Mouse (Mus musculus) heart, embryonic 10.5 days (tissue): Measurements from ENCODE around the gene Ufsp1. TPM values are rescaled to one million over a fixed set of nuclear protein-coding genes. Genes with fewer than 3 reads are reported as not detected.
A peak's percentile ranks its signal among the peaks of the same experiment; 100 is the strongest.

Experiments
- DNase-seq: peaks from one replicate; pipeline ENCODE4 v3.0.0-alpha.2; 2017; ENCODE audit warnings: low spot score
- H3K27ac ChIP-seq: fragments of 300-500 bp; sonication (generic); 2 replicates; pipeline ENCODE4 v1.5.1; 2016; ENCODE audit warnings: mild to moderate bottlenecking
- H3K27me3 ChIP-seq: fragments of 300-500 bp; sonication (generic); 2 replicates; pipeline ENCODE4 v1.6.1; 2016; ENCODE audit warnings: mild to moderate bottlenecking; ENCODE audit not compliant: poor library complexity, insufficient read depth, severe bottlenecking
- H3K36me3 ChIP-seq: fragments of 300-500 bp; sonication (generic); 2 replicates; pipeline ENCODE4 v1.6.1; 2016; ENCODE audit warnings: mild to moderate bottlenecking, moderate library complexity
- H3K4me1 ChIP-seq: fragments of 300-500 bp; sonication (generic); 2 replicates; pipeline ENCODE4 v1.6.1; 2016; ENCODE audit warnings: mild to moderate bottlenecking
- H3K4me3 ChIP-seq: fragments of 300-500 bp; sonication (generic); 2 replicates; pipeline ENCODE4 v1.5.1; 2016; ENCODE audit warnings: mild to moderate bottlenecking, moderate library complexity
- H3K9me3 ChIP-seq: fragments of 300-500 bp; sonication (generic); 2 replicates; pipeline ENCODE4 v1.6.1; 2016; ENCODE audit warnings: mild to moderate bottlenecking, moderate library complexity
- WGBS: fragments of 180-500 bp; shearing (Covaris S2); methylation state at CpG from one replicate; pipeline ENCODE4 v1.1.7; 2016; 5-methylcytosine and 5-hydroxymethylcytosine counted together
- polyA plus RNA-seq: library from polyadenylated mRNA; unstranded; fragments of >200 nt; fragmentation: Nextera tagmentation; extraction: Ambion mirVana; gene quantifications from 2 replicates; pipeline ENCODE4 v1.2.1, GENCODE M21; 2016

Ufsp1 gene
- polyA plus RNA-seq, 1 experiment from 2014 or later = 12.3 TPM

DNA sequence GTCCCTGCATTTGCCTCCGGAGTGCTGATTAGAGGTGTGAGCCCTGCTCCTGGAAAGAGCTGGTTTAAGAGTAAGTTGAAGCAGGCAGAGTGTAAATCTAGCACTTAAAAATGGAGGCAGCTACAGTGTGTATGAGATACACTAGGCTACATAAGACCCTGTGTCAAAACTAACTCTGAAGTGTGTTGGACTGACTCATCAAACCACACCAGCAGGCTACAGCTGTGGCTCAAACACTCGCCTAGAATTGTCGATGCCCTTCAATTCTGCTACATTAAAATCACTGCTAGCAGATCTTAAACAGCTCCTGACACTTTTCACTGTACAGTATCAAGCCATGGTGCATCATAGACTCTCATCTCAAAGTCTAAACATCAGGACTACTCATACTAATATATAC is 9.7 kb downstream of the Ufsp1 start:
- peaks cover 31% of the 10 kb centered on the region for H3K4me1 ChIP-seq
- 71% methylated on average over 3 of the region's 3 CpGs for WGBS
- H3K4me3 ChIP-seq = 0 out of 2 replicates have a peak overlapping the region, but pooled peaks have one; percentile 12
- no peaks in the 10 kb centered on the region for H3K27me3 ChIP-seq
- no peaks in the 10 kb centered on the region for H3K9me3 ChIP-seq
- 0 out of 2 replicates have a peak overlapping the region, but pooled peaks have one; percentile 32 for H3K27ac ChIP-seq
- peaks cover 77% of the 10 kb centered on the region for H3K36me3 ChIP-seq
- DNase-seq = no peak

DNA sequence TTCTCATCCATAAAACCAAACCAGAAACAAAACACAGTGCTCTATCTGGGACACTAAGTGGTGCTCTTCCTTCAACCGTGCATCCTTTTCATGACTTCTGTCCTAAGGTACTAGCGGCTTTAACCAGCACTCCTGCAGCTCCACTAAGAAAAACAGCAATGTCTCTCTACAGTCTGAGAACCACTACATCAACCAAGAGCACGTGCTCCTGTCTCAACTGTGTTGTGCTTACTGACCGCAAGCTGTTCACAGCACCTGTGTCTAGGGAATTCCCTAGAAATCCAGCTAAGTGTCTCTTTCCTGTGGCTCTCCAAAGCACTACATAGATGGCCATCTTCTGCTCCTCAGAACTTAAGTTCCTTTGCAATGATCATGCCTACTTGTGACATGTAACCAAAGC is 10.4 kb downstream of the Ufsp1 start:
- H3K4me3 ChIP-seq = peak overlapping the region; percentile 97
- H3K27me3 ChIP-seq = no peaks in the 10 kb centered on the region
- DNase-seq = no peak
- H3K36me3 ChIP-seq = peaks cover 77% of the 10 kb centered on the region
- no peaks in the 10 kb centered on the region for H3K9me3 ChIP-seq
- peaks cover 31% of the 10 kb centered on the region for H3K4me1 ChIP-seq
- 0 out of 2 replicates have a peak overlapping the region, but pooled peaks have one; percentile 32 for H3K27ac ChIP-seq
- 69% methylated on average over 4 of the region's 4 CpGs for WGBS

DNA sequence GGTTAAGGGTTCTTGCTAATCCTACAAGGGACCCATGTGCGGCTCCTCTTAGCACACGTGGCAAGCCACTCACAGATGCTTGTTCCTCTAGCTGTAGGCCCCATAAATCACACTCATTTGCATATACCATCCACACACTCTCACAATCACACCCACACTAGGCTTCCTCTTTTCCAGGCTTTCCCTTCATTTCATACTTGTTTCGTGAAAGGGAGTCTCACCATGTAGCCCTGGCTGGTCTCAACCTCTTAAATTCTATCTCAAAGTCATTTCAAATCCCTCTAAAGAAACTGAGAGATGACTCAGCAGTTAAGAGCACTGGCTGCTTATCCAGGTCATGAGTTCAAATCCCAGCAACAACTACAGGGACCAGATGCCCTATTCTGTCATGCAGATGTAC is 11.4 kb downstream of the Ufsp1 start:
- H3K36me3 ChIP-seq = peaks cover 77% of the 10 kb centered on the region
- peak overlapping the region; percentile 97 for H3K4me3 ChIP-seq
- no peak overlapping the region for H3K27ac ChIP-seq
- no peaks in the 10 kb centered on the region for H3K9me3 ChIP-seq
- DNase-seq = no peak
- H3K4me1 ChIP-seq = peaks cover 31% of the 10 kb centered on the region
- H3K27me3 ChIP-seq = no peaks in the 10 kb centered on the region
- WGBS = 80% methylated on average over 3 of the region's 3 CpGs

DNA sequence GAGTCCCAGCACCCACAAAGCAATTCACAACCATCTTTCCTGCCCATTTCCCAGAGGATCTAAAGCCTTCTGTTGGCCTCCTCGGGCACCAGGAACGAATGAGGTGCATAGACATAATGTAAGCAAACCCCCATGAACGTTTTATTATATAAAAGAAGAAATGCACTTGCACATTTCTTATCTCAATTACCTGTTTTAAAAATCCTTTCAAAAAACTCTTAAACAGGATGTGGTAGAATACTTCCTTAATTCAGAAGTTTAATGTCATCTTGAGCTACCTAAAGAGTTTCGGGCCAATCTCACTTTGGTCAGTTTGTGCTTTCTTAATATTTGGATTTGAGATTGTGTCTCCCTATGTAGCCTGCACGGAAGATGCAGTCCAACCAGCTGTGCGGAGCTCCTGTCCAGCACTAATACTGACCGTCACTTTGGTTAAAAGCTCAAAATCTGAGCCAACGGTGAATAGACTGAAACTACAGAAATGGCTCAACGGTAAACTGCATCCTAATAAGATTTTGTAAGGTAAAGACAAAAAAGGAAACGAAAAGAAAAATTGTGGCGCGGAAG is 12.1 kb downstream of the Ufsp1 start:
- Histone ChIP-seq H3K4me3 (peak overlapping the region; percentile 97), H3K27ac (peak overlapping the region; percentile 98), H3K4me1 (peaks cover 36% of the 10 kb centered on the region), H3K9me3 (no peaks in the 10 kb centered on the region), H3K27me3 (no peaks in the 10 kb centered on the region), H3K36me3 (peaks cover 77% of the 10 kb centered on the region)
- no peak for DNase-seq
- WGBS = 16% methylated on average over 12 of the region's 12 CpGs

DNA sequence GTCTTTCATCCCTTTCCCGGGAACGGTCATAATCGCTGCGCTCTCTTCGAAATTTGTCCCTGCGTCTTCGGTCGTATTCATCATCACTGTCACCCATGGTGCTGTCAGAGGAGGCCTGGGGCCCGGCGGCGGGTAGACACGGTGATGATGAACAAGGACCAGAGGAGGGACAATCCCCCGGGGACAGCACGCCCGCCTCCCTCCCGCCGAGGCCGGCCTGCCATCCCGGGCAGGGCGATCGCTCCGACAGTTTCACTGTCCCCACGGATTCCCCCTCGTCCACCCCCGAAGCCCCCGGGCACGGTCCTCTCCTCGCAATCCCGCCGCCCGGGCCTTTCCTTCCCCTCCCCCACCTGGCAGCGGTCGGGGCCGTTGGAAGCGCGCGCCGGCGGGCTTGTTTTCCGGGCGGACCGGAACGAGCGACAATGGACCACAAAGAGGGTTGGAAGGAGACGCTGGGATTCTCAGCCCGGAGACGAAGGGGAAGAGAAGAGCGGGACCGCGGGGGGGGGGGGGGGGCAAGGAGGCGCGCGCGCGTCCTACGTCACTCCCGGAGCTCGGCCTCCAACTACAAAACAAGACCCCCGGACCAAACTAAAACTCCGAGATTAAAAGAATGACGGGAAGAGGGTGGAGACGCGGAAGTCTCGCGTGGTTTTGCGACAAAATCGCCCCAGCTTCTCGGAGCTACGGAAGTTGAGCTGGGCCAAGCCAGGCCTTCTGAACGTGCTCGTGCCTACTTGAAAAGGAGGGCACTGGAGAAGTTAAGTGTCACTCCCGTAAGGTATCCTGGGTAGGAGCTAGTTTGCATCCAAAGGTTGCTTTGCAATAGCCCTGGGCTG is 12.9 kb downstream of the Ufsp1 start, which contains the start of gene Srrt:
Gene Srrt, minus strand, starts transcription at position 604 of the 842 bp plus-strand sequence.
- no peaks in the 10 kb centered on the region for H3K27me3 ChIP-seq
- H3K4me1 ChIP-seq = peaks cover 44% of the 10 kb centered on the region
- peaks cover 77% of the 10 kb centered on the region for H3K36me3 ChIP-seq
- under 1% methylated on average over 64 of the region's 72 CpGs for WGBS
- H3K27ac ChIP-seq = peak within 1 kb of the TSS; percentile 98
- DNase-seq = peak; percentile 98
- no peaks in the 10 kb centered on the region for H3K9me3 ChIP-seq
- H3K4me3 ChIP-seq = peak within 1 kb of the TSS; percentile 97

DNA sequence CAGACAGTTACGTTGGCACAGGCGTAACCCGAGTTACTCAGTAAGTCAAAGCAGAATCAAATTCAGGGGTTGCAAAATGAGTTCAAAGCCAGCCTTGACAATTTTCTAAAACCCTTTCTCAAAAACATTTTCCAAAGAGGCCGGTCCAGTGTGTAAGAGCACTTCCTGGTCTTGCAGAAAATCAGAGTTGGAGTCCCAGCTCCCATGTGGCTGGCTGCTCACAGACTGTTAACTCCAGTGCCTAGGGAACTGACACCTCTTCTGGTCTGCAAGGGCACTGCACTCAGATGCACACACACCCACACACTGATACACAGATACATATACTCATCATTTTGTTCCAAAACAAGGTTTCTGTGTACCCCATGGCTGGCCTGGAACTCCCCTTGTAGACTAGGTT is 13.9 kb downstream of the Ufsp1 start:
- H3K4me3 ChIP-seq = peak overlapping the region; percentile 97
- H3K4me1 ChIP-seq = peaks cover 53% of the 10 kb centered on the region
- H3K36me3 ChIP-seq = peaks cover 71% of the 10 kb centered on the region
- no peaks in the 10 kb centered on the region for H3K9me3 ChIP-seq
- H3K27ac ChIP-seq = peak overlapping the region; percentile 98
- 94% methylated on average over 4 of the region's 4 CpGs for WGBS
- DNase-seq = peak; percentile 73
- no peaks in the 10 kb centered on the region for H3K27me3 ChIP-seq

DNA sequence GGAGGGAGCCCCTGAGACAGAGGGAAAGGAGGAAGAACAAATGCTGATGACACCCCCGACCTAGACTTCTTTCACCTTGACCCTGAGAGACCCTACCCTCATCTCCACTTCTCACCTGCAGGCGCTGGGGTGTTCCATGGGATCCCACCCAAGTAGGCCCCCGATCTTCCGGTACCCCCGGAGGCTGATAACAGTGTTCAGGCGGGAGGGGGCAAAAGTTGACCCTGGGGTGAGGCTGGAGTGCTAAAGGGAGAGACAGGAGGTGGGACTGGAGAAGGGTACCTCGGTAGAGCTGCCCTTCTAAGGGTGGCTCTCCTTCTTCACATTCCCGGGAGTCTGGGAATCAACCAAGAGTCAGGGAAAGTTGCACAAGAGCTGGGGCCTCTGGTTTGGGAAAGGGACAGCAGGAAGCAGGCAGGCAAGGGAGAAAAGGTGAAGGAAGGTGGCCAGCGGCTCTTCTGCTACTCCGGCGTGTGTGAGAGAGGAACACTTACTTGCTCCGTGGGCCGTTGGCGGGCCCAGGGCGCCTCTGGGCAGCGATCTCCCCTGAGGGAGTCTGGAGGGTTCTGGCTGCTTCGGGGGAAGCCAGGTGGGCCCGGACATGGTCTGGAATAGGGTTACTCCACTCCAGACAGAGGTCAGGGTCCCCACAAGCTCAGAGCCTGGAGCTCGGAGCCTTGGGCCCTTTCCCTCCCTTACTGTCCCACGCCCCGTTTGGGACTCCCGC is 19.2 kb downstream of the Ufsp1 start:
- DNase-seq = peak; percentile 81
- Histone ChIP-seq H3K27ac (peak overlapping the region; percentile 93), H3K4me1 (peaks cover 46% of the 10 kb centered on the region), H3K4me3 (peak overlapping the region; percentile 72), H3K36me3 (peaks cover 55% of the 10 kb centered on the region), H3K27me3 (no peaks in the 10 kb centered on the region), H3K9me3 (no peaks in the 10 kb centered on the region)
- WGBS = under 1% methylated on average over 22 of the region's 22 CpGs

DNA sequence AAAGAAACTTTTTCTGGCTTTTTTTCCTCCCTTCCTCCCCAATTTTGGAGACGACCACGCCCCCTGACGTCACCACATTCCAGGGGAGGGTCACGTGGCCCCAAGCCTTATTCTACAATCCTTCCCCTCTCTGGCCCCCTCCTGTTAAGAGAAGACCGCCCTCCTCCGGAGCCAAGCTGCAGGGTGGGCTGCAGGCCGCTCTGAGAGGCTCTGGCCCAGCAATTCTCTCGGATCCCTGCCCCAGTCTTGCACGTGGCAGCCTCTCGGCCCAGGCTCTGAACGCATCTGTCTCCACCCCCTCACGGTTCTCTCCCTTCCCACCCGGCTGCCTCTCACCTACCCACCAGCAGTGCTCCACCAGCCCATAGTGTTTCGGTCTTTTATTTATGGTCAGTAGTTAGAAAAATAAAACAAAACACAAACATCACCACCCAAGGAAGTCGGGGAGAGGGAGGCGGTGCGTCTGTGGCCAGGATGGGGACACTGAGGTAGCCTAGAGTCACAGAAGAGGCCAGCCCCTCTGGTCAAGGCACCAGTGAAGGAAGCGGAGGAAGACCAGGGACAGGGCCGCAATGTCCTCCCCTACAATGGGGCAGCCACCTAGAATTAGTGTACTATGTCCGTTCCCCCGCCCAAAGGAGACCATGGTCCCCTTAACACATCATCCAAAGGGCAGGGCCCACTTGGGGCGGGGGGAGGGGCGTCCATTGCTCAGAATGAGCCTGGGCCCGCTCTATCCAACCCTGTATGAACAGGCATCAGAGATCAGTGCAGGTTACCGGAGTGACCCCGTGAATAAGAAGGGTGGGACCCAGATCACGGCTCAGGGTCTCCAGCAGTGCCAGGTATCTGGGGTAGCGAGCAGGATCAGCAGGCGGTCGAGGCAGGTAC is 20.0 kb downstream of the Ufsp1 start, which contains the start of gene Trip6:
Gene Trip6, minus strand, starts transcription at position 212 of the 891 bp plus-strand sequence.
- peaks cover 46% of the 10 kb centered on the region for H3K4me1 ChIP-seq
- H3K4me3 ChIP-seq = peak within 1 kb of the TSS; percentile 72
- no peaks in the 10 kb centered on the region for H3K9me3 ChIP-seq
- peaks cover 52% of the 10 kb centered on the region for H3K36me3 ChIP-seq
- peak; percentile 96 for DNase-seq
- peak within 1 kb of the TSS; percentile 93 for H3K27ac ChIP-seq
- H3K27me3 ChIP-seq = no peaks in the 10 kb centered on the region
- 13% methylated on average over 30 of the region's 30 CpGs for WGBS

DNA sequence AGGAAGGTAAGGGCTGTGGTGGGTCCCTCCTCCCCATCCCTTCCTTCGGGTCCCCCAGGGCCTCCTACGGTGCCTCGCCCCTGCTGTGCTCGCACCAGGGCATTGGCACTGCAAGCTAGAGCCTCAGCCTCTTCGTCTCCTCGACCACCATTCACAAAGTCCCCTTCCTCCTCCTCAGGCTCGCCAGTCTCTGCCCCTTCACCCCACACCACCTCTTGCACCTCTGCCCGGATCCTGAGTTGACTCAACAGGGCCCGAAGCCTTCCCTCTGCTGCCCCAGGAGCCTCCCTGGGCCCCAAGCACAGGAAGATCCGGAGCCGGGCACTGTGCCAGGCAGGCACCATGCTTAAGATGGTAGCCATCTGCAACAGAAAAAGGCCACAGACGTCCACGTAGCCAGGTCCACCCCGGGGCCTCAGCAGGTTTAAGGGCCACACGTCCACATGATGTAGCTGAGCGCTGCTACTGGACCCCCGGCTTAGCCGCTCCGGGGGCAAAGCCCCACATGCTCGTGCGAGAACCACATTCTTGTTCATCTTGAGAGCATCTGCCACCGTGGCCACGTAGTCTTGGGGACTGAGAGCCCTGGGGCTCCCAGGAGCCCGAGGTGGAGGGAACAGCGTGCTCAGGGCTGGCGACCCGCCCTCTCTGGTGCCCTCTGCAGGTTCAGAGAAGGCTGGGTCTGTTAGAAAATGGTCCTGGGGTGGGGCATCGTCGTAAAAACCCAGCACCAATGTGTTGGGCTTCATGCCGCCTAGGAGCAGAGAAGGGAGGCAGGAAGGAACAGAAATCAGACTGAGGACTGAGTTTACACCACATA is 20.9 kb downstream of the Ufsp1 start:
- Histone ChIP-seq H3K27ac (peak overlapping the region; percentile 93), H3K27me3 (no peaks in the 10 kb centered on the region), H3K4me3 (peak overlapping the region; percentile 72), H3K4me1 (peaks cover 46% of the 10 kb centered on the region), H3K9me3 (no peaks in the 10 kb centered on the region), H3K36me3 (peaks cover 50% of the 10 kb centered on the region)
- no peak for DNase-seq
- WGBS = 43% methylated on average over 30 of the region's 30 CpGs

DNA sequence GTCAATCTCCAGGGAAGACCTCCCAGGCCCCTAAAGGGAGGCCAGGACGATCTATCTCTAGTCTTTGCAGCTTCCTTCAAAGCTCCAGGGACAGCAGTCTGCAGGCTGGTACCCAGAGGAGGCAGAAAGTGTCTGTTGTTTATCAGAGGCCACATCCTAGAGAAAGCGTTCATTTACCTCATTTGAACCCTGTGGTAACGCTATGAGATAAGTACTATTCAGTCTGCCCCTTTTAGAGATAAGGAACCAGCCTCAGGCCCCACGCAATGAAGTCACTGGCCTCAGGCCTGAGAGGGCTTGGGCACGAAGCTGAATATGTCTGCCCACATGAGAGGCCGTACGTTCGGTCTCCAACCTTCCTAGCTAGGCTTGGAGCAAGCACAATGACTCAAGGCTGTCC is 22.9 kb downstream of the Ufsp1 start:
- peaks cover 50% of the 10 kb centered on the region for H3K36me3 ChIP-seq
- H3K27ac ChIP-seq = no peak overlapping the region

DNA sequence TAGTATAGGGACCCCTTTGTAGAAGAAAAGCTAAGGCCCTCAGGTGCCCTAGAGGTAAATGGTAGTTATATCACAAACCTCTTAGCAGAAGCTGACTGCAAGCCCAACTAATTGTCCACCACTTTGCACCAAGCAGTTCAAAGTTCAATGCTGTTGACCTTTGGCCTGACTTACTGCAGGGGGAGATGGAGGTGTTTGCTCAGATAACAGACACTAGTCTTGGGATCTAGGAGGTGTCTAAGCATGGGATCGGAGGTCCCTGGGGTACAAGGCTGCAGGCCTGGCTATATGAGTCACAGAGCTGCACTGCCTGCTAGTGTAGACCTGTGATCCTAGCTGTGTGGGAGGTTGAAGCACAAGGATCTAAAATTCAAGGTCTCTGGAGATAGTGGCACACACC is 24.1 kb downstream of the Ufsp1 start:
- H3K4me3 ChIP-seq = no peak overlapping the region
- no peaks in the 10 kb centered on the region for H3K27me3 ChIP-seq
- H3K27ac ChIP-seq = no peak overlapping the region
- H3K36me3 ChIP-seq = peaks cover 47% of the 10 kb centered on the region
- WGBS = 87% methylated on average over 1 of the region's 1 CpGs
- no peaks in the 10 kb centered on the region for H3K9me3 ChIP-seq
- no peak for DNase-seq
- H3K4me1 ChIP-seq = peaks cover 20% of the 10 kb centered on the region

More for the DNA sequence above, 22.9 kb downstream of the Ufsp1 start:
- WGBS = 54% methylated on average over 8 of the region's 8 CpGs
- H3K27me3 ChIP-seq = no peaks in the 10 kb centered on the region
- H3K9me3 ChIP-seq = no peaks in the 10 kb centered on the region
- H3K4me1 ChIP-seq = peaks cover 33% of the 10 kb centered on the region
- no peak overlapping the region for H3K4me3 ChIP-seq
- DNase-seq = no peak
